Mouse (Mus musculus): ENCODE data around the gene Slco3a1.

Gene Slco3a1

DNA sequence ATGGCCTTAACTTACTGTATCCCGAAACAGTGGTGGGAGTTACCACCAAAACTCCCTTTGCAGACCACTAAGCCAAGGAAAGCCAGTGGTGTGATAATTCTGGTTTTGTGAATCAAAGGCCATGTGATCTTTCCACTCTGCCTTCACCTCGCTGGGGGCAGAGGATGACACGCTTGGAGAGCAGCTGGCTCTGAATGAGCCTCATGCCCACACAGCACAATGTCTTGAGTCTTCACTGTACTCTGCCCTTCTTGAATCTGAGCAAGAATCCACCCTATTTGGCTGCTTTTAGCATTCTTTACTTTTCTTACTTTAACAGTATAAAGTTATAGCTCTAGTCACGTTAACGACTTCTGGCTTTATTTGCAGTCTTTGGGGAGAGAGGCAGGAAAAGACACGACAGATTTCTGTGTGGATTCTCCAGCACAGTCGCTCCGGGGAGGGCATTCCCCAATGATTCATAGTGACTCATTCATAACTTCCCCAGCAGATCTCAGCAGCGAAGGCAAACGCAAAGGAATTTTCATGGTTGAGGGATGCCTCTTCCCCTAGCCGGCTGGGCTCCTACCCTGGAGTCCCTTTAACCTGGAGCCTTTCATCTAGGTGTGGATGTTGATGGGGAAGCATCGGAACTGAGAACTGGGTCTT, 178.1 kb downstream of the Slco3a1 start:
- DNase-seq, result peak; percentile 59

- DNase-seq, result no peak
These were observed 179.2 kb downstream of the Slco3a1 start for GRCm38 (mm10) chr7:74375174-74375957.

- no peak for DNase-seq
These were observed 181.5 kb downstream of the Slco3a1 start for GRCm38 (mm10) chr7:74373056-74373455.

DNA sequence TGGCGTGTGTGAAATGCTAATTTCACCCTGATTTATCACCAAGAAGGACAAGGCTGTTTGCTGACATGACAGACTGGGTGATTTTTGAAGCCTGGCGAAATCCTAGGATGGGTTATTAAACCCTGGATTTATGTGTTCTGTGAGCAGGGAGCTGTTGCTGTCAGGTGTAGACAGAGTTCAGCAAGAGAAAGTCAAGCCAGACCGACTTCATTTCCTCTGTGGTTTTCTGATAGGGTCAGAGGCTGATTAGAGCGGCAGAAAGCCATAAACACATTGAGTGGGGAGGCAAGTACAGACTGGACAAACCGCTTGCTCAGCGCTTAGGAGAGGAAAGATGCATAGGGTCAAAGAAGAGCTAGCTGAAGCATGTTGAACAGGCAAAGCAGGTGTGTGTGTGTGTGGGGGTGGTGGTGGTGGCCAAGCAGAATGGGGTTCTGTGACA, 182.4 kb downstream of the Slco3a1 start:
- no peak for DNase-seq

- DNase-seq, result no peak
These were observed 182.9 kb downstream of the Slco3a1 start for GRCm38 (mm10) chr7:74371656-74372055.

DNA sequence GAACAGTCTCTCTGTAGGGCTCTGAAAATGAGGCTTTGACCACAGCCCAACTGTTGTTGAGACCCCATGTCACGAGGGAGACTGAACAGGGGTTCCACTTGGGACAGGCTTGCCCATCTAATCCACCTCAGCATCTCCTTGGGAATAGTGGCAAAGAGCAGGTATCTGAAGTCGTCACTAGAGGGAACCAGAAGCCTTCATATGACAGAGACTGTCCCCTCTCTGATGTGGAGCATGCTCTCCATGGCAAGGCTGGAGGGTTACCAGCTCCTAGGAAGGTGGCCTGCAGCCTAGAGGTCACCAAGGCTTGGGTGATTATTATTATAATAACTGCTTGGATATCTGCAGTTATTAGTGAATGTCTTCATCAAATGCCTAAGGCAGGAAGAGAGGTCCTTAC, 183.4 kb downstream of the Slco3a1 start:
- no peak for DNase-seq

DNA sequence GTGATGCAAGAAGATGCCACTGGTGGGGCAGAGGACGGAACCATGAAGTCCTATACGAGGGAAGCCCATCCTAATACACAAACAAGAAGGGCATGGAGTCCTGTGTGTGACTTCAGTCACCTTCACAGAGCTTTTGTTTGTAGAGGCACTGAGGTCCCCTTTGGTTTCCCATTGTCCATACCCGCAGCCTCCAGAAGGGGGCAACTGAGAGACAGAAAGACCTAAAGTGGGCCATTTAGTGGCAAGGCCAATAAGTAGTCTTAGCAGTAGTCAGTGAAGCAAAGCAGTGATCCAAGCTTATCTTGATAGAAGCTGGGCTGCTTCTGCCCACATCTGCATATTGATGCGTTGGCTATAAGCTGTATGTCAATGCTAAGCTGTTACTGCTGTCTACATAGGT, 184.9 kb downstream of the Slco3a1 start:
- no peak for DNase-seq

DNA sequence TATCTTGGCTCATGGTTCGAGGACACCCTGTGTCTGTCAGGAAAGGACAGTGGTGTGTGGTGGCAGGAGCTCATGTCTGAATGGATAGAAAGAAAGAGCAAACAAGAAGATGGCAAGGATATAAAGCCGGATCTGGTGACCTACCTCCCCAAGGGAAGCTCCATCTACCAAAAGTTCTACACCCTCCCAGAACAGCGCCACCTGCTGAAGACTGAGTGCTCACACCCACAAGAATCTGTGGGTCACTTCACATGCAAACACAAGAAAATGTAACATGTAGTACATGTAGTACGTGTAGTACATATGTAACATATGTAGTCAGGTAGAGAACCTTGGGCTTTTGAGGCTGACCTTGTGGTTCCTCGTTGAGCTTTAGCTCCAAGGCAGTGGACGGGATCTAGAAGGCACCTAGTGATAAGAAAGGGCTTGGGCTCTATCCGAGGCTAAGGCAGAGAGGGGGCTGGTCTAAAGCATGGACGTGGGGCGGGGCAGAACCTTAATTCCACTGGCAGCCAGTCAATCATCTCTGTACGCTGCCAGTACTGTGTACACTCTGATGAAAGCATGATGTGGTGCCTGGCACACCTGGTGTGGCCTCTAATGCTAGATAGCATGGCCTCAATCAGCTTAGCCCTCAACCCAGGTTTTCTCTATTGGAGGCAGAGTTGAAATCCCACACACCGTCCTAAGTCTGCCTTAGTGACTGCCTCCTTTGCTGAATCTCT, 186.2 kb downstream of the Slco3a1 start:
- no peak for DNase-seq

DNA sequence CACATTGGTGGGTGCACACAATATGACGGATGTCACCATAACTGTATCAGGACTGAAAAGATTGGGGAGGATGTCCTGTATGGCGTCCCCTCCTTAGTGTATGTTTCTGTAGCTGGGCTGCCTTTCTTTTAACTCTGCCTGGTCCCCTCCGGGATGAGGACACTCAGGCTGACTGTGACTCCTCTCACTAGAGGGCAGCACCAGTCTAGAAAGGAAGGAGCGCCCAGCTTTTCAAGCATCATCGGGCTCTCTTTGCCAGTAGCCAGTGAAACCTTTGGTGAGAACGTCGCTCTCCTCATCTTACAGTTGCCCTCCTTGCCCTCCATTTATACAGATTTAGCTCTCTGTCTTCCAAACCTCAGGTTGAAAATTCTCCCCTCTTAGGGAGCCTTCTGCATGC, 187.2 kb downstream of the Slco3a1 start:
- DNase-seq, result peak; percentile 45

DNA sequence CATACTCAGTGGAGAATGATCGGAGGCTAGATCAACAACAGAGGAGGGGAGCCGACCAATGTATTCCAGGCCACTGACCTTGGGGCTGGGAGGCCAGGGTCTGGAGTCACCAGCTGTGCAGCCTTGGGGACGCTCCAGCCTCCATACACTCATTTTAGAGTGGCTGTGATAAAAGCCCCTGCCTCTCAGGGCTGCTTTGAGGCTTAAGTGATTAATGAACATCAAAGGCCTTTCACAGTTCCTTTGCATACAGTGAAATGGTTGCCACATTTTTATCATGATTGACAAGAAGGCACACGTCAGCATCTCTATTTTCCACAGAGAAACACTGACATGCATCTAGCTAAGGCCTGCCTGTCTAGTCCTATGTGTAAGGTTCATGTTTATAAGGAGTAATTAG, 189.0 kb downstream of the Slco3a1 start:
- no peak for DNase-seq

GRCm38 (mm10) chr7:74364956-74365355, 189.6 kb downstream of the Slco3a1 start:
- DNase-seq, result no peak

- DNase-seq, result no peak
These were observed 191.1 kb downstream of the Slco3a1 start for GRCm38 (mm10) chr7:74363440-74363839.

GRCm38 (mm10) chr7:74361677-74362076, 192.9 kb downstream of the Slco3a1 start:
- no peak for DNase-seq

GRCm38 (mm10) chr7:74357027-74357426, 197.6 kb downstream of the Slco3a1 start:
- DNase-seq, result no peak

GRCm38 (mm10) chr7:74354527-74355256, 199.9 kb downstream of the Slco3a1 start:
- no peak for DNase-seq

GRCm38 (mm10) chr7:74353707-74354468, 200.7 kb downstream of the Slco3a1 start:
- no peak for DNase-seq

DNA sequence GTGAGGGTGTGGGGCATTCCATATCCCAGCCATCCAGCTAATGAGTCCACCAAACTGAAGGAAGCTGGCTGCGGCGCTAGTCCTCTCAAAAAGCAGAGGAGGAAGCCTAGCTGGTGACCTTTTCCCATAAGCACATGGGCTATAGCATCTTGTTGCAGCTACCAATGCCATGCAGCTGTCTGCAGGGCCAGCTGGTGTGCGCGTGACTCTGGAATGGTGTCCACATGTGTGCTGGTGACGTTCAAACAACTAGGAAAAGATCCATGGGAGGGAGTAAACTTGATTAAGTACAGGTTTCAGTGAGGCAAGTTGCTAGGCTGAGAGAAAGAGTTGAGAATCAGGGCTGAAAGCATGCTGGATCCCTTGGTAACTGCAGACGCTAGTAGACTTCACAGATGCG, 201.3 kb downstream of the Slco3a1 start:
- DNase-seq, result no peak

GRCm38 (mm10) chr7:74348318-74348890, 206.2 kb downstream of the Slco3a1 start:
- DNase-seq, result no peak

DNA sequence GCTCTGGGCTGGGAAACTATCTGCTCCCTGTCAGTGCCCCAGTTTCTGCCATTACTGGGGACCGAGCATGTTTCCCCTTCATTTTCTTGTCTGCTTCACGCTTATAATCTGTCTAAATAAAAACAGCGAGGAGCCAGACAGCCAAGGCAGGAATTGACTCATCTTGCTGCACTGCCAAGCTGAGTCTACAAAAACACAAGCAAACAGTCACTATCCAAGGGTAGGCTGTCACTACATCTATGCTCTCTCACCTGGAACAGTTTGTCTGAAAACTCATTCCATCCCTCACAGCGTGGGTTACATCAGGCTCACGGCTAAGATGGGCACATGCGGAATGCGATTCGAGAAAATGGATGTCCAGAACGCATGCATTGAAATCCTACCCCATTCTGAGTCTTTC, 207.6 kb downstream of the Slco3a1 start:
- DNase-seq, result no peak

DNA sequence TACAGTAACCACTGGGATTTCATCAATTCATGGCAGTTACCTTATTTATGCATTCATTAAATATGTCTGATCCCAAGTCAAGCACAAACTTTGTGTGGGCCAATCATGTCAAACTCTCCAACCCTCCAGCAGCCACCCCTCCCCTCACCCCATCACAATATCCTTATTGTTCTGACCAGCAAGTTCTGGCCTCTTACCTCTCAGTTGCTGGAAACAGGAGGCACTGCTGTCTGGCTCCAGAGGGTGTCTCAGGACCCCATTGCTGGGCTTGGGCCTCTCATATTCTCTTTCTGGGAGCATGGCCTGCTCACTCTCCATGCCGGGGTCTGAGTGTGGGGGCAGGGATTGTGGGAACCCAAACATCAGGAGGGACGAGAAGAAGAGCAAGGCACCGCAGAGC, 208.1 kb downstream of the Slco3a1 start:
- no peak for DNase-seq

- no peak for DNase-seq
These were observed 213.3 kb downstream of the Slco3a1 start for GRCm38 (mm10) chr7:74341149-74341805.
